Comparison of ENCODE assay signal across 9 mouse cellular contexts in genomic region chr2:84885084-84886055, GRCm38 (mm10). TPM values are rescaled to one million over a fixed set of nuclear protein-coding genes. Genes with fewer than 3 reads are reported as not detected.
DNase-seq lines count a peak whose midpoint lies in the region; ATAC-seq and TF ChIP-seq lines count a peak whose summit lies in the region.
"Had no signal": no experiment of that assay in that cellular context is flagged by ENCODE, and none has a peak within 500 bp of the region (broad histone marks: within the 10 kb centered on the region; RNA-seq: fewer than 3 reads in every experiment).

No protein-coding gene starts in this region.

- H3K27me3 ChIP-seq in heart, postnatal 0 days (ENCODE audit: control insufficient read depth, insufficient read depth, low read length), result peaks cover 91% of the 10 kb centered on the region
- H3K27me3 ChIP-seq in forebrain, embryonic 16.5 days (replicated peaks; ENCODE audit: control insufficient read depth, insufficient read depth, low read length), result peaks cover 21% of the 10 kb centered on the region
- peaks cover 72% of the 10 kb centered on the region for H3K27me3 ChIP-seq in midbrain, embryonic 11.5 days (ENCODE audit: control insufficient read depth, insufficient read depth, low read length)

- no peak for DNase-seq in heart, postnatal 0 days (ENCODE audit: low spot score)
- DNase-seq in heart, postnatal 4 days, result no peak
- DNase-seq in brain, adult 2 months (ENCODE audit: low read depth, low spot score), result peak; percentile 53
- peak; percentile 92 for DNase-seq in midbrain, embryonic 11.5 days (ENCODE audit: low spot score, missing footprints)
- no peak for DNase-seq in adrenal gland, adult 8-10 months
- DNase-seq in cerebellum, adult 11 months, result no peak
- no peak for DNase-seq in ovary, adult 18-20 months (ENCODE audit: low spot score)
- DNase-seq: gastrocnemius, adult 2 months had no signal

- TF ChIP-seq CTCF in heart, postnatal 0 days (IDR thresholded peaks at IDR 0.05; ENCODE audit: low read depth), result no peak

- H3K9ac ChIP-seq in heart, postnatal 0 days (replicated peaks; ENCODE audit: low read depth, low read length), result no peak overlapping the region
- H3K9ac ChIP-seq in forebrain, embryonic 16.5 days (replicated peaks; ENCODE audit: low read depth, low read length), result peak overlapping the region; percentile 70
- no peak overlapping the region for H3K9ac ChIP-seq in midbrain, embryonic 11.5 days (ENCODE audit: low read length)

- H3K9me3 ChIP-seq in heart, postnatal 0 days (replicated peaks; ENCODE audit: control insufficient read depth, low read length), result no peaks in the 10 kb centered on the region
- H3K9me3 ChIP-seq in forebrain, embryonic 16.5 days (ENCODE audit: control insufficient read depth, low read length), result no peaks in the 10 kb centered on the region
- H3K9me3 ChIP-seq in midbrain, embryonic 11.5 days (ENCODE audit: control insufficient read depth, low read length), result no peaks in the 10 kb centered on the region

- no peak overlapping the region for H3K27ac ChIP-seq in heart, postnatal 0 days (ENCODE audit: low read depth)
- 0 out of 2 replicates have a peak overlapping the region, but pooled peaks have one; percentile 20 for H3K27ac ChIP-seq in forebrain, embryonic 16.5 days (ENCODE audit: low read length)
- H3K27ac ChIP-seq in midbrain, embryonic 11.5 days (ENCODE audit: low read depth, low read length), result no peak overlapping the region
- H3K27ac ChIP-seq: gastrocnemius, adult 2 months had no signal

- TF ChIP-seq EP300 in heart, postnatal 0 days (IDR thresholded peaks at IDR 0.05; ENCODE audit: low read depth), result no peak

- H3K4me3 ChIP-seq in heart, postnatal 0 days (ENCODE audit: low read depth, low read length), result peak overlapping the region; percentile 51
- H3K4me3 ChIP-seq in forebrain, embryonic 16.5 days (replicated peaks; ENCODE audit: low read length), result peak overlapping the region; percentile 71
- peak overlapping the region; percentile 52; the same call in 1 of the 2 replicates for H3K4me3 ChIP-seq in midbrain, embryonic 11.5 days (ENCODE audit: low read depth, low read length)

- peak overlapping the region; percentile 73 for H3K4me2 ChIP-seq in heart, postnatal 0 days (ENCODE audit: low read depth, low read length)
- peak overlapping the region; percentile 86 for H3K4me2 ChIP-seq in forebrain, embryonic 16.5 days (ENCODE audit: low read length)
- H3K4me2 ChIP-seq in midbrain, embryonic 11.5 days, result peak overlapping the region; percentile 2; the same call in 1 of the 2 replicates

- WGBS in heart, postnatal 0 days, result 14% methylated on average over 22 of the region's 23 CpGs
- 8% methylated on average over 22 of the region's 23 CpGs for WGBS in forebrain, embryonic 16.5 days
- 11% methylated on average over 22 of the region's 23 CpGs for WGBS in midbrain, embryonic 11.5 days

- H3K36me3 ChIP-seq in heart, postnatal 0 days (replicated peaks; ENCODE audit: control insufficient read depth, insufficient read depth, low read length), result no peaks in the 10 kb centered on the region
- no peaks in the 10 kb centered on the region for H3K36me3 ChIP-seq in forebrain, embryonic 16.5 days (ENCODE audit: control insufficient read depth, insufficient read depth)
- no peaks in the 10 kb centered on the region for H3K36me3 ChIP-seq in midbrain, embryonic 11.5 days (ENCODE audit: control insufficient read depth, insufficient read depth, low read length)

- no peak for ATAC-seq in heart, postnatal 0 days (ENCODE audit: insufficient read depth, low read depth)
- no peak for ATAC-seq in forebrain, embryonic 16.5 days
- ATAC-seq in midbrain, embryonic 11.5 days (ENCODE audit: low FRiP score), result no peak

- peaks cover 25% of the 10 kb centered on the region for H3K4me1 ChIP-seq in heart, postnatal 0 days (ENCODE audit: control insufficient read depth, insufficient read depth)
- H3K4me1 ChIP-seq in forebrain, embryonic 16.5 days (replicated peaks; ENCODE audit: control insufficient read depth, insufficient read depth, low read length), result peaks cover 42% of the 10 kb centered on the region
- H3K4me1 ChIP-seq in midbrain, embryonic 11.5 days (ENCODE audit: control insufficient read depth, insufficient read depth, low read length), result peaks cover 30% of the 10 kb centered on the region

RNA-seq across cellular contexts. Expression of gene Rtn4rl2, which starts 1.1 kb away (rescaled TPM):
- 1.6 and 9.2 TPM in 2 replicates for total RNA-seq in heart, postnatal 0 days (2014; rRNA removed; ENCODE audit: low replicate concordance)
- polyA plus RNA-seq in heart, postnatal 0 days (2015; fragmentation: Nextera tagmentation; extraction: Ambion mirVana), result 0.91 and 1.1 TPM in 2 replicates
- 1 to 10 TPM; 3.2 to 4.1 TPM for total RNA-seq in heart, postnatal 4 days (2021)
- 9.8 and 11.4 TPM in 2 replicates for polyA plus RNA-seq in forebrain, embryonic 16.5 days (2015; fragmentation: Nextera tagmentation; extraction: Ambion mirVana)
- polyA plus RNA-seq in midbrain, embryonic 11.5 days (2014; fragmentation: Nextera tagmentation; extraction: Ambion mirVana), result 1.4 and 1.6 TPM in 2 replicates
- total RNA-seq in adrenal gland, adult 8-10 months (2022), result 1 to 10 TPM; 1.2 to 1.8 (median 1.6) TPM

RNA-seq across cellular contexts. Expression of gene Slc43a1, which starts 46.7 kb away (rescaled TPM):
- 3.9 and 14.1 TPM in 2 replicates for total RNA-seq in heart, postnatal 0 days (2014; rRNA removed; ENCODE audit: low replicate concordance)
- 2.8 and 2.9 TPM in 2 replicates for polyA plus RNA-seq in heart, postnatal 0 days (2015; fragmentation: Nextera tagmentation; extraction: Ambion mirVana)
- 1 to 10 TPM; 2.1 to 2.7 TPM for total RNA-seq in heart, postnatal 4 days (2021)
- polyA plus RNA-seq in forebrain, embryonic 16.5 days (2015; fragmentation: Nextera tagmentation; extraction: Ambion mirVana), result 2.6 and 3.1 TPM in 2 replicates
- 16.3 and 18.6 TPM in 2 replicates for polyA plus RNA-seq in midbrain, embryonic 11.5 days (2014; fragmentation: Nextera tagmentation; extraction: Ambion mirVana)
- total RNA-seq in adrenal gland, adult 8-10 months (2022), result 1 to 10 TPM; 3.0 to 7.5 (median 5.5) TPM

RNA-seq across cellular contexts. Expression of gene Slc43a3, which starts 51.0 kb away (rescaled TPM):
- total RNA-seq in heart, postnatal 0 days (2014; rRNA removed; ENCODE audit: low replicate concordance), result 101 and 140 TPM in 2 replicates
- polyA plus RNA-seq in heart, postnatal 0 days (2015; fragmentation: Nextera tagmentation; extraction: Ambion mirVana), result 43.0 and 43.5 TPM in 2 replicates
- 10 to 100 TPM; 44.1 to 52.6 TPM for total RNA-seq in heart, postnatal 4 days (2021)
- polyA plus RNA-seq in forebrain, embryonic 16.5 days (2015; fragmentation: Nextera tagmentation; extraction: Ambion mirVana), result 6.6 and 7.2 TPM in 2 replicates
- 17.6 and 19.0 TPM in 2 replicates for polyA plus RNA-seq in midbrain, embryonic 11.5 days (2014; fragmentation: Nextera tagmentation; extraction: Ambion mirVana)
- 10 to 100 TPM; 63.1 to 81.5 (median 75.7) TPM for total RNA-seq in adrenal gland, adult 8-10 months (2022)

RNA-seq across cellular contexts. Expression of gene Timm10, which starts 58.6 kb away (rescaled TPM):
- total RNA-seq in heart, postnatal 0 days (2014; rRNA removed; ENCODE audit: low replicate concordance), result 117 and 140 TPM in 2 replicates
- polyA plus RNA-seq in heart, postnatal 0 days (2015; fragmentation: Nextera tagmentation; extraction: Ambion mirVana), result 129 and 133 TPM in 2 replicates
- 100 to 1,000 TPM; 107 to 126 TPM for total RNA-seq in heart, postnatal 4 days (2021)
- polyA plus RNA-seq in forebrain, embryonic 16.5 days (2015; fragmentation: Nextera tagmentation; extraction: Ambion mirVana), result 58.0 and 69.5 TPM in 2 replicates
- 38.1 and 43.1 TPM in 2 replicates for polyA plus RNA-seq in midbrain, embryonic 11.5 days (2014; fragmentation: Nextera tagmentation; extraction: Ambion mirVana)
- 10 to 100 TPM; 28.2 to 43.5 (median 39.5) TPM for total RNA-seq in adrenal gland, adult 8-10 months (2022)

Comparison
In these comparisons a context has a peak if more than half of its experiments do, and no peak if none do; other contexts are left out.
1. DNase-seq: peak in brain, adult 2 months (single experiment) and midbrain, embryonic 11.5 days (single experiment); none in heart, postnatal 0 days (single experiment), heart, postnatal 4 days (single experiment), adrenal gland, adult 8-10 months (single experiment), cerebellum, adult 11 months (single experiment) and ovary, adult 18-20 months (single experiment).
2. H3K4me2 ChIP-seq: peak in every context shown above with its lines; median percentile 86 in forebrain, embryonic 16.5 days; 73 in heart, postnatal 0 days; 2 in midbrain, embryonic 11.5 days.
3. Peak in every context shown above with its lines, with median percentiles within 50 percentile points of each other: H3K4me3 ChIP-seq.